Mouse (Mus musculus) frontal cortex, adult 2 months (tissue): ENCODE data around the gene Zfp92. TPM values are rescaled to one million over a fixed set of nuclear protein-coding genes. Genes with fewer than 3 reads are reported as not detected.
"Not testable (repeated sequence)": the region's sequence is repeated elsewhere in the genome, so short reads cannot be mapped to it uniquely, and the experiment has no call there.

Experiments
- DNase-seq, 2 experiments: peaks; one replicate each; pipeline ENCODE4 v3.0.0; 2022; ENCODE audit warnings: low spot score in 1 of 2; ENCODE audit errors: extremely low spot score in 1 of 2
- polyA plus RNA-seq: library from polyadenylated mRNA; depleted of rRNA; stranded (reverse); fragments of >200 nt; gene quantifications from 2 replicates; pipeline ENCODE4 v1.2.3, GENCODE M21; 2012; rRNA removed

The Zfp92 gene
- polyA plus RNA-seq, result 0.95 and 1.6 TPM in 2 replicates

- DNase-seq, result peak in 1 of 2 experiments; percentile 17
These were observed at the start of gene Zfp92 for GRCm38 (mm10) chrX:73410880-73411517. Zfp92 (plus strand) TSS chrX:73411096.

GRCm38 (mm10) chrX:73363291-73363690 is 47.6 kb upstream of the Zfp92 start:
- DNase-seq, result no peak

GRCm38 (mm10) chrX:73384419-73384818 is 26.5 kb upstream of the Zfp92 start:
- peak in 1 of 2 experiments; percentile 8 for DNase-seq

- DNase-seq, result no peak
These were observed 26.0 kb upstream of the Zfp92 start for GRCm38 (mm10) chrX:73384924-73385323.

GRCm38 (mm10) chrX:73391481-73391880 is 19.4 kb upstream of the Zfp92 start:
- DNase-seq, result no peak

GRCm38 (mm10) chrX:73396446-73396845 is 14.4 kb upstream of the Zfp92 start:
- no peak for DNase-seq

GRCm38 (mm10) chrX:73398636-73399035 is 12.3 kb upstream of the Zfp92 start, which contains the start of gene Gm18336:
Gm18336 (minus strand) TSS chrX:73398736.
- DNase-seq, result not testable (repeated sequence)

GRCm38 (mm10) chrX:73400951-73401350 is 9.9 kb upstream of the Zfp92 start:
- no peak for DNase-seq

GRCm38 (mm10) chrX:73401616-73402015 is 9.3 kb upstream of the Zfp92 start:
- DNase-seq, result no peak

GRCm38 (mm10) chrX:73412767-73413166 is 1.9 kb downstream of the Zfp92 start:
- peak in 1 of 2 experiments; percentile 9 for DNase-seq

GRCm38 (mm10) chrX:73430036-73430435 is 19.1 kb downstream of the Zfp92 start:
- DNase-seq, result peak in 1 of 2 experiments; percentile 7

- DNase-seq, result no peak
These were observed 22.0 kb downstream of the Zfp92 start for GRCm38 (mm10) chrX:73432850-73433249.

- no peak for DNase-seq
These were observed 24.4 kb downstream of the Zfp92 start, which contains the start of gene Trex2 for GRCm38 (mm10) chrX:73435252-73435651. Trex2 (minus strand) TSS chrX:73435344.

GRCm38 (mm10) chrX:73441428-73441827 is 30.5 kb downstream of the Zfp92 start:
- peak in 1 of 2 experiments; percentile 27 for DNase-seq

- DNase-seq, result peak in 1 of 2 experiments; percentile 77
These were observed 41.1 kb downstream of the Zfp92 start for GRCm38 (mm10) chrX:73451949-73452348.

- peak; percentile 90 to 92 for DNase-seq
These were observed 48.0 kb downstream of the Zfp92 start, which contains the start of gene Haus7 for GRCm38 (mm10) chrX:73458877-73459392. Haus7 (minus strand) TSS chrX:73459044.

- no peak for DNase-seq
These were observed 49.9 kb downstream of the Zfp92 start for GRCm38 (mm10) chrX:73460792-73461191.

- peak in 1 of 2 experiments; percentile 28 for DNase-seq
These were observed 54.7 kb downstream of the Zfp92 start for GRCm38 (mm10) chrX:73465483-73466186.

GRCm38 (mm10) chrX:73467446-73468241 is 56.7 kb downstream of the Zfp92 start:
- no peak for DNase-seq

GRCm38 (mm10) chrX:73468330-73468729 is 57.4 kb downstream of the Zfp92 start:
- no peak for DNase-seq

GRCm38 (mm10) chrX:73468752-73469151 is 57.9 kb downstream of the Zfp92 start:
- DNase-seq, result no peak
